Mouse (Mus musculus) gastrocnemius, adult 2 months (tissue): ENCODE measurements around the gene Kat6b. TPM values are rescaled to one million over a fixed set of nuclear protein-coding genes. Genes with fewer than 3 reads are reported as not detected.
A peak's percentile ranks its signal among the peaks of the same experiment; 100 is the strongest.

Experiments used
- DNase-seq: peaks from one replicate; pipeline ENCODE4 v3.0.0; 2022
- H3K27ac ChIP-seq: fragments of 200-600 bp; 2 replicates; pipeline ENCODE4 v1.8.1; 2022; ENCODE audit warnings: mild to moderate bottlenecking
- H3K4me3 ChIP-seq: fragments of 200-600 bp; 2 replicates; pipeline ENCODE4 v1.8.1; 2022; ENCODE audit warnings: mild to moderate bottlenecking, moderate library complexity
- CTCF ChIP-seq: fragments of 200-600 bp; IDR thresholded peaks from 2 replicates; pipeline ENCODE4 v1.8.1; 2022; ENCODE audit warnings: antibody characterized with exemption, mild to moderate bottlenecking, moderate library complexity
- intact Hi-C: fragments of 180-260 bp; cut with DNase I; formaldehyde crosslinking; loops from one replicate; pipeline ENCODE4 v1.15.1; 2025
- total RNA-seq, 2 experiments: library from RNA; stranded (reverse); gene quantifications; 2 replicates each; pipeline ENCODE4 v1.2.3; 2021

Kat6b gene
- total RNA-seq, 2 experiments from 2014 or later, result 22.2 to 26.0 TPM

DNA sequence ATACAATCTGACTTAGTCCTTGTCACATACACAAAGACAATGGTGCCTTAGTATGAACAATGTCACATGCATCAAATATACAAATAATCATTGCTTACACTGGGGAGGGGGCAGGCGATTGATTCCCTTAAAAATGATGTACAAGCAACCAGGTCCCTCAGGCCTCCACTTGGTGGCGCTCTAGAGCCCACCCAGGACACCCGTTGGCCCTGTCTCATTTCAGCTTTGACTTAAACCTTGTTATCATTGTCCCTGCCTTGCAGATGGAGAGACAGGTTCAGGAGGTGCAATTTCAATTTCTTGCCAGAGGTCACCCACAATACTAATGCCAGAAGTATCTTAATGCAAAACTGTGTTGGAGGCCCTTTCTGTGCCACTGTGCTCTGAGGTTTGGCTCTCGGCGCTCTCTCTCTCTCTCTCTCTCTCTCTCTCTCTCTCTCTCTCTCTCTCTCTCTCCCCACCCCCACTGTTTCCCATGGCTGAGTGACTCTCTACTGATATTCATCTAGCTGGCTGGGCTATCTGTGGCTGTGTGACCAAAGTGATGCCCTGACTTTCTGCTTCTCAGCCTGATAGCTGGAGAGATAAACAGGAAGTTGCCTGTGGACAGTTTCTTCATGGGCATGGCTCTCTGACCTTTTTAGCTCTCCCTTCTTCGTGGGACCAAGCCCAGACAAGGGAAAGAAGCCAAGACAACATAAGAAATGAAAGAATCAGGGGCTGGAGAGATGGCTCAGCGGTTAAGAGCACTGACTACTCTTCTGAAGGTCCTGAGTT is 197.5 kb downstream of the Kat6b start:
- Histone ChIP-seq H3K4me3 (no peak overlapping the region), H3K27ac (no peak overlapping the region)
- peak; percentile 74 for DNase-seq
- intact Hi-C loops, result loop anchor here (1.0 to 5.0 kb wide), 2 partner anchors 63 to 174 kb away; no protein-coding TSS in a partner anchor
- TF ChIP-seq CTCF, result peak; percentile 96; the same call in 1 of the 2 replicates

DNA sequence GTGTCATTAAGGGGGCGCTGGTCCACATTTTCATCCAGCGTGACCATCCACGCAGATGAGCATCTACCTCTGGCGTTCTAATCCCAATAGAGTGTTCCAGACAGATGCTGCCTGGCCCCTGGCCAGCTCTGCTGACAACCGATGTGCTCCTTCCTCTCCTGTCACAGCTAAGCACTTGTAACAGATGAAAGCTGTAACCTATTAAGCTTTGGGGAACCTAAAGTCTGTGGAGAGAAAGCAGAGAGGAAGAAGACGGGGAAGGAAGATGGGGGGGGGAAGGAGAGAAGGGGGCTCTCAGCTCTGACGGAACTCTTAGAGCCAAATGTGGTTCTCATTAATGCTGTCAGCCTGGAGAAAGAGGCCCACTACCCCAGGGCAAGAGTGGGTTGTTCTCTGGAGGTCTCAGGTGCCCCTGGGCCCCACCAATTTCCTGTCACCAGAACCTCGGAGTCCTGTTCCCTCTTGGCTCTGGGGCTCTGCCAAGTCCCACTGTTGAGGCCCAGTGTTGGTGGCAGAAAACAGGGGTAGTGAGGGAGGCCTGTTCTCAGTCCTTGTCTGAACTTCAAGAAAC is 198.5 kb downstream of the Kat6b start:
- intact Hi-C loops, result loop anchor here (5.0 kb wide), 1 partner anchor 173 kb away; no protein-coding TSS in a partner anchor
- TF ChIP-seq CTCF, result no peak
- Histone ChIP-seq H3K27ac (no peak overlapping the region), H3K4me3 (no peak overlapping the region)
- peak; percentile 44 for DNase-seq

DNA sequence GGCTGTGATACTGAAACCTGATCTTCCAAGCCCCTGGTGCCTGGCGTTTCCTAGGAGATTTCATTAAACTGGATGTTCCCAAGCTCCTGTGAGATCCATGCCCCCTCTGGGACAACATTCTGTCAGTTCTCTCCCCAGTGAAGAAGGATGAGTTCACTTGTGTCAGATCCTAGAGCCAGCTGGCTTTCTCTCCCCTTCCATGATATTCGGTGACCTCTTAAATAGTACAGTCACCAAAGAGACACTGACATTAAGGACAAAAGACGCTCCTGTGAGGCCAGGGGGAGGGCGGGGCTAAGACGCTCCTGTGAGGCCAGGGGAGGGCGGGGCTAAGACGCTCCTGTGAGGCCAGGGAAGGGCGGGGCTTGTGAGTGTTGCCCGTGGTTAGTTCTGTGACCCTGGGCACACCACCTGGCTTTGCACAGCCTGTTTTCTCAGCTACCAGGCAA is 201.5 kb downstream of the Kat6b start:
- DNase-seq, result peak; percentile 61
- intact Hi-C loops, result no loop called here
- no peak for TF ChIP-seq CTCF

DNA sequence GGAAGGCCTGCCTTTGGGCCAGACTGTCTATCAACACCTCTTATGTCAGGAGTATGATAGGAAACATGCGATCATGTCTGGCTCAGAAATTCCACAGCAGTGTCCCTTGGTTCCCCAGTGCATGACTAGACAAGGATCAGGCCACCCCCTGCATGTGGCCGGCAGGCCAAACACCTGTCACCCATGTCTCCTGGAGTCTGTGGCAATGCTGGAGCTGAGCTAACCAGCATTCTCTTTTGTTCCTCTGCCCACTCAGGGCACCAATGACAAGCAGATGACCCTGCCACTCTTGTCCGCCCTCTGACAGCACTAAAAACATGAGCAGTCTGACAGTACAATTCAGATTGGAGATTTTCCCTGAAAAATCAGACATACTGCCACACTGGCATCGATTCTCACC is 202.6 kb downstream of the Kat6b start:
- TF ChIP-seq CTCF, result no peak
- H3K27ac ChIP-seq, result no peak overlapping the region

More for the DNA sequence above, 201.5 kb downstream of the Kat6b start:
- peak overlapping the region; percentile 39 for H3K4me3 ChIP-seq
- no peak overlapping the region for H3K27ac ChIP-seq

DNA sequence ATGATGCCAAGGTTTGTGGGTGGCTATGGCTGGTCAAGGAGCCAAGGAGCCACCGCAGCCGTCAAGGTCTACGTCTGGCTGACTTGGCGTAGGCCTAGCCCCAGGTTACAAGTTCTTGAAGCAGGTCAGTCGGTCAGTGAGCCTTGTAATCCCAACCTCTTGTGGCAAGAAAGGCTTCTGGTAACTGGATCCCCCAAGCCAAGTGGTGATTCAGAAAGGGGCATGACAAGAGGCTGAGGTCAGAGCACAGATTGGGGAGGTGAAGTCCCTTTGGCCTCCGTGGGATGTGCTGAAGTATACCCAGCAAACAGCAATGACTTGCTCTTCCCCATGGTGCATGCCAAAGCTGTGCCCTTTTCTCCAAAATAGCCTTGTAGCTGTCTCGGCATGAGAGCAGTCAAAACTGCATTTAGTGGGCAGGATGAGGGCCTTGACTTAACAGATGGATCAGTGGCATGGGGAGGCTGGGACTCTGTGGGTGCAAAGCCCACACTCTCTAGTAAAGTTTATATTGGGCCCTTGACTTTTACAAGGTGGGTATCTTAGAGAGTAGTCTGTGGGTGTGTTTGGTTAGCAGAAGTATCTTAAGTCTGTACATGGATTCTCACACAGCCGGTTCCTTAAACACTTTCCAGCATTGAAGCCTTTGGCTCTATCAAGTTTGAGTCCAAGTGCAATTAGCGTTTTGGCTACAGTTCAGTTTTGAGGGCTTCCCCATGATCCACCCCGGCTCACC is 204.3 kb downstream of the Kat6b start:
- Histone ChIP-seq H3K27ac (peak overlapping the region; percentile 79), H3K4me3 (peak overlapping the region; percentile 42)
- DNase-seq, result peak; percentile 75
- intact Hi-C loops, result loop anchor here (2.0 kb wide), 1 partner anchor 21 kb away; no protein-coding TSS in a partner anchor
- TF ChIP-seq CTCF, result no peak

More for the DNA sequence above, 202.6 kb downstream of the Kat6b start:
- no peak overlapping the region for H3K4me3 ChIP-seq
- intact Hi-C loops, result no loop called here
- DNase-seq, result no peak

DNA sequence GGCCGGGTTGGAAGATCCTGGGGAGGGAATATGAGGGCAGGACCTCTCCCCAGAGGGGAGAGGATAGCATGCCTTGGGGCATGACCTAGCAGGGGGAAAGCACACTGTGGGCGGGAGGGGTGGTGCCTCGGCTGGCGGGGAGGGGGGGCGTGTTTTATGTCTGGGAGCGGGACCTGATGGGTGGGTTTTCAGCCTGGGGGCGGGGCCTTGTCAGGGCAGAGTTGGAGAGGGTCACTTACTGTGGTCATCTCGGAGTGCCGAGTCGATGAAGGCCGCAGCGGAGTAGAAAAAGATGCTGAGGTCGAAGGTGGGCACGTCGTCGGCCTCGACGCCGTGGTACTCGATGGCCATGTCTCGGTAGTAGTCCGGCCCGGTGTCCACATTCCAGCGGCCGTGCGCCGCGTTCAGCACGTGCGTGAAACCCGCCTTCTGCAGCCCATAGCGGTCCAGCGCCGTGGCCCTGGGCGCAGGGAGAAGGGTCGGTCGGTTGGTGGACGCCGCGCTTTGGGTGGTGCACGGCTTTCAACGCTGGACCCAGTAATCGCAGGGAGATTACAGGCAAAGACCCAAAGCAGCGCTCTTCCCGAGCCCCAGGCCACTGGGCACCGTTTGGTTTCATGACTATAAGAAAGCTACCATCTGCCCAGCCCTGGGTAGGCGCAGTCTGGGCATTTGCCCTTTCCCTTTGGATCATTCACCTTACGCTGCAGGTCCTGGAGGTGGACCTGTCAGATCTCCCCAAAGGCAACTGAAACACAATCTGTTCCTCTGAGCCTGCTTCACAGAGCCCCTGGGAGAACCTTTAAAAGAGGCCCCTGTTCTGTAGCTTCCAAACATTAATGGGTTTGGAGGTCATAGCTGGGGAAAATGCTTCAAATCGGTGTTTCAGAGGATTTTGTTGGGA is 205.4 kb downstream of the Kat6b start:
- peak; percentile 38 for DNase-seq
- peak overlapping the region; percentile 42 for H3K4me3 ChIP-seq
- intact Hi-C loops, result loop anchor here (2.0 kb wide), 1 partner anchor 20 kb away; no protein-coding TSS in a partner anchor
- peak overlapping the region; percentile 79 for H3K27ac ChIP-seq
- no peak for TF ChIP-seq CTCF

DNA sequence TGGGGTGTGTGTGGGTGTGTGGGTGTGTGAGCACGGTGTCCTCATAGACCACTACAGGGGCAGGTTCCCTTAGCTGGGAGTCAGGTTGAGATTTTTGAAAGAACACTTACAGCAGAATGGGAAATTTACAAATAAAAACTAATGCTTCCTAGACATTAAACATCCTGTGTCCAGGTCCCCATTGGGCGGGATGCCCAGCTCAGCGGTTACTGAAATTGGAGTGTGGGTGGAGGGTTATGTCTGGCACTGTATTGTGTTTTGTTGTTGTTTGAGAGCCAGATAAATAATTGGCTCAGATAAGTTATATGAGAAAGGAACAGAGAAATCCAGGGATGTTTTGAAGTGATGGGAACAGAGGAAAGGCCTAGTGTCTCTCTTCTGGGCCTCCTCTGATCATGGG is 209.8 kb downstream of the Kat6b start:
- no peak for TF ChIP-seq CTCF
- no peak for DNase-seq
- Histone ChIP-seq H3K27ac (no peak overlapping the region), H3K4me3 (no peak overlapping the region)
- intact Hi-C loops, result no loop called here

DNA sequence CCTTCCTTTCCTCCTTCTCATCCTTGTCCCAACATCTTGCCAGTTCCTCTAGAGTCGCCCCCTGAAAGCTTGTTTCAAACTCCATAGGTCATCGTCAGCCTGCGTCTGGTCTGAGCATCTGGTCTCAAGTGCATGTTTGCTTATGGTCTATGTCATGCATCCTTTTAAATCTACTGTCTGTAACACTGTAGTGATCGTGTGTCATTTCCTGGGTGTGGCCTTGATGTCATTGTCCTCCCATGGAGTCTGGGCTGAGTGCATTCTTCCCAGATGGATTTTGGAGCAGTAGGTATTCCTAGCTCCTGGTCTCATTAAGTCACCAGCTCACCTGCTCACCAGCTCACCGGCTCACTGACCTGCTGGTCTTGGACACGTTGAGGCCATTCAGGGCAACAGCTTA is 213.8 kb downstream of the Kat6b start:
- no peak overlapping the region for H3K4me3 ChIP-seq
- TF ChIP-seq CTCF, result no peak
- H3K27ac ChIP-seq, result no peak overlapping the region
- DNase-seq, result no peak
- intact Hi-C loops, result no loop called here

DNA sequence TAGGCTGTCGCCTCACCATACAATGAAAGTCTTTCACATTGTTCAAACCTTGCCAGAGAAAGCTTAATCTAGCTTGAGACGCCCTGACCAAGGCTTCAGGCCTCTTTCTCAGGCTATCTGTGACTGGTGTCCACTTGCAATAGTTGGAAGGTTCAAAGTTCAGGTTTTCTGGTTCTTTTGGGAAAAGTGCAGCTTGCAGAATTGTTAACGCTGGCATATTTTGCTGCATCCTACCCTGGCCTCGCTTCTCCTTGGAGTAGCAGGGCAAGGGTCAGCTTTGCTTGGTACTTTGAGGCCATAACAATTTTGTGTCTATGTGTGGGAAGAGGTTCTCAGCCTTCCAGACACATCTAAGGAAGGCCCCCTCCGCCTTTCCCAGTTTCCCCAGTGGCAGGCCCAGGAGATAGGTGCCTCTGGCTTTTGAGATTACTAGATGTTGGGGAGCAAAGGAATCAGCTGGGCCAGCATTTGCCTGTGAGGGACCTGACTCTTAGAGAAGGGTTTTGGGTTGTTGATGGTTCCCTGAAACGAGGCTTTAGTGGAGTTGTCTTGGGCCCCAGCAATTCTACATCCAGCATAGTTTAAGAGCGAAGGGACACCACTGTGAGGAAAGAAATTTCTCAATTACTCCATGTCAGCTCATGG is 215.1 kb downstream of the Kat6b start:
- TF ChIP-seq CTCF, result no peak
- no peak for DNase-seq
- no peak overlapping the region for H3K4me3 ChIP-seq
- H3K27ac ChIP-seq, result no peak overlapping the region
- intact Hi-C loops, result no loop called here

DNA sequence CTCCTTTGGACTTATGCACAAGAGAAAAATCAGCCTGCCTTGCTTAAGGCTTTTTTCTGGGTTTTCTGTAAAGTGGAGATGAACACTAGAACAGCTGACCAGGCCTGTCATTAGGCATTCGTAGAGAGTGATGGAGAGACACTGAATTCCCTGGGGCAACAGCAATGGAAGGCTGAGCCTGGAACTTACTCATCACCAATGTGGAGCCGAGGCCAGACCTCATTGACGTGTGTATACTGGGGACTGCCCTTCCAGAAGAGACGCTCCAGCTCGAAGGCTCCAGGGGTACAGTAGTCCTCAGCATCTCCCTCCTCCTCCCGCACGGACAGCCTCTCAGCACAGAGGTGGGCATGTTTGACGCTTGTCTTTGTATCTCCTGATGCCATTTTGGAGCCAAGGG is 221.5 kb downstream of the Kat6b start:
- no peak for TF ChIP-seq CTCF
- Histone ChIP-seq H3K27ac (no peak overlapping the region), H3K4me3 (no peak overlapping the region)
- intact Hi-C loops, result no loop called here
- no peak for DNase-seq

DNA sequence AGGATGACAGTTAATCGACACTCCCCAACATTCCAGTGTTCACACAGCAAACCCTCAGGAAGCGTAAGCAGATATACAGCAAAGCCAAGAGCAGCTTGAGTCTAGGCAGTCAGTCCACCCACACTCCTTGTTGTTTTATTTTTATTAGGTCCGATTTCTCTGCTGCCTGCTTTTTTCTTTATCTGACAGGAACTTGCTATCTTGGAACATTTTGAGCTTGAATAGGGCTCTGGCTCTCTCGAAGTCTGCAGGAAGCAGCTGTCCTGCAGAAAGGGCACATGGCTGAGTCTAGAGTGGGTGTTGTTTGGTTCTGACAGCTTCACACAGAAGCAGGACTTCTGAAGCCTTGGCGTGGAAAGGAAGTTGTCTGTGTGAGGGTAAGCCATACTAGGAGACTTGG is 222.0 kb downstream of the Kat6b start:
- H3K27ac ChIP-seq, result no peak overlapping the region
- no peak for TF ChIP-seq CTCF
- H3K4me3 ChIP-seq, result no peak overlapping the region
- intact Hi-C loops, result no loop called here
- no peak for DNase-seq
